Mouse (Mus musculus): ENCODE data around the gene Enah. TPM values are rescaled to one million over a fixed set of nuclear protein-coding genes. Genes with fewer than 3 reads are reported as not detected.

Enah gene
- polyA plus RNA-seq, 1 experiment from 2014 or later: 43.3 TPM

GRCm38 (mm10) chr1:182049813-182050212 lies 30.0 kb upstream of the Enah start:
- 72% methylated on average over 7 of the region's 7 CpGs for WGBS
- peaks cover 7% of the 10 kb centered on the region; the same call in 1 of the 2 replicates for H3K4me1 ChIP-seq
- H3K27me3 ChIP-seq (replicated peaks): no peaks in the 10 kb centered on the region
- no peak overlapping the region for H3K4me3 ChIP-seq
- no peak overlapping the region for H3K27ac ChIP-seq
- no peaks in the 10 kb centered on the region for H3K36me3 ChIP-seq
- no peak for ATAC-seq (ENCODE audit: low FRiP score, low read depth)
- H3K9ac ChIP-seq: no peak overlapping the region
- H3K4me2 ChIP-seq (replicated peaks): no peak overlapping the region
- no peaks in the 10 kb centered on the region for H3K9me3 ChIP-seq

DNA sequence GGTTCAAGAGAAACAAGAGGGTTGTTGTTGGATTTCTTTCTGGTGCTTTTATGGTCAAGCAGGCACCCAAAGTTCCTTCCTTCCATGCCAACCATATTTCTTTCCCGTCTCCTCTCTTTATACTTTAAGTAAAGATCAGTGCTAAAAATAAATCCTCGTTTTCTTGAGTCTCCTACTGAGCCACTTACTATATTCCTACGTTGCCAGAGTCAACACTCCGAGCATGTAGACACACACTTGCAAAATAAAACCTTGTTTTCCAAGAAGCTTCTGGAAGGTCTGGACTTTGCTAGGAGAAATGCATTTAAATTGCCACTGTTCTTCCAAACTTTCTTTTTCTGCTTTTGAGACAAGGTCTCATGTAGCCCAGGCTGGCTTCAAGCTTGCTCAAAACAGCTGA lies 28.3 kb upstream of the Enah start:
- H3K27ac ChIP-seq: no peak overlapping the region
- H3K27me3 ChIP-seq (replicated peaks): no peaks in the 10 kb centered on the region
- H3K9ac ChIP-seq: no peak overlapping the region
- no peak for ATAC-seq (ENCODE audit: low FRiP score, low read depth)
- no peak overlapping the region for H3K4me2 ChIP-seq (replicated peaks)
- H3K9me3 ChIP-seq: no peaks in the 10 kb centered on the region
- WGBS: 88% methylated on average over 4 of the region's 4 CpGs
- H3K4me1 ChIP-seq: peaks cover 7% of the 10 kb centered on the region; the same call in 1 of the 2 replicates
- H3K36me3 ChIP-seq: no peaks in the 10 kb centered on the region
- H3K4me3 ChIP-seq: no peak overlapping the region

DNA sequence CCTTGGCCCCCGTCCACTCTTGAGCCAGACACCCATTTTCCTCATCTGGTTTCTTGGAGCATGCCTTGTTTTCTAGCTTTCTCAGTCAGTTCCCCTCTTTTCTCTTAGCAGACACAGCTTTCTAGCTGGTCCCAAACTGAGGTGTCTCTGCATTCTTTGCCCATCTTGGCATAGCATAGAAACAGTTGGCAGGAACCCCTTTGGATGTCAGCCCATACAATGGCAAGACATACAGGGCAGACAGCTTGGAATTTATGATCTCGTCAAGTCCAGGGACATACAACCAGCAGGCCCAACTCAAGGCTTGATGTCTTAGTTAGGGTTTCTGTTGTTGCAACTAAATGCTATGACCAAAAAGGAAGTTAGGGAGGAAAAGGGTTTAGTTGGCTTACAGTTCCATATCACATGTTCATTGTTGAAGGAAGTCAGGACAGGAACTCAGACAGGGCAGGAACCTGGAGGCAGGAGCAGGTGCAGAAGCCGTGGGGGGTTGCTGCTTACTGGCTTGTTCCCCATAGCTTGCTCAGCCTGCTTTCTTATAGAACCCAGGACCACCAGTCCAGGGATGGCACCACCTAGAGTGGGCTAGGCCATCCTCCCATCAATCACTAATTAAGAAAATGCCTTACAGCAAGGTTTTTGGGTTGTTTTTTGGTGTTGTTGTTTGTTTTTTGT lies 27.4 kb upstream of the Enah start:
- Histone ChIP-seq H3K9me3 (no peaks in the 10 kb centered on the region), H3K27me3 (replicated peaks) (no peaks in the 10 kb centered on the region), H3K36me3 (no peaks in the 10 kb centered on the region), H3K9ac (no peak overlapping the region), H3K4me2 (replicated peaks) (no peak overlapping the region), H3K4me3 (no peak overlapping the region), H3K4me1 (peaks cover 7% of the 10 kb centered on the region; the same call in 1 of the 2 replicates), H3K27ac (no peak overlapping the region)
- ATAC-seq (ENCODE audit: low FRiP score, low read depth): no peak
- 89% methylated on average over 3 of the region's 3 CpGs for WGBS

DNA sequence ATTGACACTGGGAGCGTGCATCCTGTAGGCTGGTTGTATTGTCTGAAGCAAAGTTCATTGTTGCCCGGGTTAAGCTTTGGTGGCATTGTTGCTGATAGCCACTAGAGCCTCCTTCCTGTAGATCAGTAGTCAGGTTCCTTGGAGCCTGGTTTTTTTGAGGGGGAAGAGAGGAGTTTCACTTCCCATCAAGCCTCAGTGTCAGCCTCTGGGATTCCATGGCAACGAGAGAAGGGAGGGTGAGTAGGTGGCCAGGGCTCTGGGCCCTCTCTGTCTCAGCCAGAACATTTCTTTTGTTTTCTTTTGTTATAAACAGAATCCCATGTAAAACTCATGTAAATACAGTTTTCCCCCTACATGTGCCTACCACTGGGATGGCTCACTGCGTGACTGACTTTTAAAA lies 25.4 kb upstream of the Enah start:
- no peak for ATAC-seq (ENCODE audit: low FRiP score, low read depth)
- Histone ChIP-seq H3K9ac (no peak overlapping the region), H3K27ac (no peak overlapping the region), H3K36me3 (no peaks in the 10 kb centered on the region), H3K27me3 (replicated peaks) (no peaks in the 10 kb centered on the region), H3K4me3 (no peak overlapping the region), H3K4me1 (peaks cover 7% of the 10 kb centered on the region; the same call in 1 of the 2 replicates), H3K4me2 (replicated peaks) (no peak overlapping the region), H3K9me3 (no peaks in the 10 kb centered on the region)
- WGBS: 46% methylated on average over 4 of the region's 4 CpGs

DNA sequence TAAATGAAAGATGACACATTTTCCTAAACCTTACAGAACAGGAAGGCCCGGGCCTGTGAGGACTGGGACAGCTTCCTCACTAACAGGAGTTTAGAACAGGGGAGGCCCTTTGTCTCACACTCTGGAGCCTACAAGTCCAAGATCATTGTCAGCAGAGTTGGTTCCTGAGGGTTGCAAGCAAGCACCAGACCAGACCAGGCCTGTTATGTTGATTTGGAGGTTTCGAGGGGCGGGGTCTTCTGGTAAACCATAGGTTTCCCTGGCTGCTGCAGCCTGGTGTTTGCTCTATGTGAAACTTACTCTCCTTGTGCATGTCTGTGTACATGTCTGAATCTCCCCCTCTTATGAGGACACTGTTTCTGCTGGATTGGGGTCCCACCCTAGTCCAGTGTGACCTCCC lies 20.7 kb upstream of the Enah start:
- Histone ChIP-seq H3K4me1 (peaks cover 4% of the 10 kb centered on the region; the same call in 1 of the 2 replicates), H3K4me2 (replicated peaks) (no peak overlapping the region), H3K27ac (no peak overlapping the region), H3K27me3 (replicated peaks) (no peaks in the 10 kb centered on the region), H3K9ac (no peak overlapping the region), H3K4me3 (no peak overlapping the region), H3K36me3 (no peaks in the 10 kb centered on the region), H3K9me3 (no peaks in the 10 kb centered on the region)
- 87% methylated on average over 3 of the region's 3 CpGs for WGBS
- ATAC-seq (ENCODE audit: low FRiP score, low read depth): no peak

GRCm38 (mm10) chr1:182031757-182032156 lies 12.0 kb upstream of the Enah start:
- H3K9ac ChIP-seq: no peak overlapping the region
- H3K4me2 ChIP-seq (replicated peaks): no peak overlapping the region
- no peaks in the 10 kb centered on the region; the same call in 1 of the 2 replicates for H3K4me1 ChIP-seq
- ATAC-seq (ENCODE audit: low FRiP score, low read depth): no peak
- H3K27ac ChIP-seq: no peak overlapping the region
- no peaks in the 10 kb centered on the region for H3K9me3 ChIP-seq
- no peaks in the 10 kb centered on the region for H3K36me3 ChIP-seq
- no peak overlapping the region for H3K4me3 ChIP-seq
- H3K27me3 ChIP-seq (replicated peaks): no peaks in the 10 kb centered on the region

DNA sequence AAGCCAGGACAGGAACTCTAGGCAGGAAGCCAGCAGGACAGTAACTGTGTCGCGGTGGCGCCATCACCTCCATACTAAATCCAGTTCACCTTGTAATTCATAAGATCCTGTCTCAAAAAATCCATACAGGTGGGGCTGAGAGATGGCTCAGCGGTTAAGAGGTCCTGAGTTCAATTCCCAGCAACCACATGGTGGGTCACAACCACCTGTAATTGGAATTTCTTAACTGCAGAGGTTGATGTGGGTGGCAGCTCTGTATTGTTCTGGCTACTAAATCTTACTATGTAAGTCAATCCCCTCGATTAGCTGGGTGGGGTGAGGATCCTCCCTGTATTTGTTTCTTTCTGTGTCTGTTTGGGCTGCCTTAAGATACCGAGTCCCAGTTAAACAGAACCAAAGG lies 11.3 kb upstream of the Enah start:
- H3K4me1 ChIP-seq: no peaks in the 10 kb centered on the region; the same call in 1 of the 2 replicates
- no peaks in the 10 kb centered on the region for H3K9me3 ChIP-seq
- ATAC-seq (ENCODE audit: low FRiP score, low read depth): no peak
- H3K4me3 ChIP-seq: no peak overlapping the region
- H3K27ac ChIP-seq: no peak overlapping the region
- H3K4me2 ChIP-seq (replicated peaks): no peak overlapping the region
- no peaks in the 10 kb centered on the region for H3K36me3 ChIP-seq
- no peaks in the 10 kb centered on the region for H3K27me3 ChIP-seq (replicated peaks)
- 87% methylated on average over 6 of the region's 6 CpGs for WGBS
- no peak overlapping the region for H3K9ac ChIP-seq

GRCm38 (mm10) chr1:182029989-182030649 lies 10.3 kb upstream of the Enah start:
- H3K27me3 ChIP-seq (replicated peaks): no peaks in the 10 kb centered on the region
- ATAC-seq (ENCODE audit: low FRiP score, low read depth): no peak
- H3K4me2 ChIP-seq (replicated peaks): no peak overlapping the region
- H3K4me3 ChIP-seq: no peak overlapping the region
- 73% methylated on average over 5 of the region's 5 CpGs for WGBS
- H3K27ac ChIP-seq: no peak overlapping the region
- H3K9me3 ChIP-seq: no peaks in the 10 kb centered on the region
- H3K9ac ChIP-seq: no peak overlapping the region
- no peaks in the 10 kb centered on the region for H3K36me3 ChIP-seq
- no peaks in the 10 kb centered on the region; the same call in 1 of the 2 replicates for H3K4me1 ChIP-seq

DNA sequence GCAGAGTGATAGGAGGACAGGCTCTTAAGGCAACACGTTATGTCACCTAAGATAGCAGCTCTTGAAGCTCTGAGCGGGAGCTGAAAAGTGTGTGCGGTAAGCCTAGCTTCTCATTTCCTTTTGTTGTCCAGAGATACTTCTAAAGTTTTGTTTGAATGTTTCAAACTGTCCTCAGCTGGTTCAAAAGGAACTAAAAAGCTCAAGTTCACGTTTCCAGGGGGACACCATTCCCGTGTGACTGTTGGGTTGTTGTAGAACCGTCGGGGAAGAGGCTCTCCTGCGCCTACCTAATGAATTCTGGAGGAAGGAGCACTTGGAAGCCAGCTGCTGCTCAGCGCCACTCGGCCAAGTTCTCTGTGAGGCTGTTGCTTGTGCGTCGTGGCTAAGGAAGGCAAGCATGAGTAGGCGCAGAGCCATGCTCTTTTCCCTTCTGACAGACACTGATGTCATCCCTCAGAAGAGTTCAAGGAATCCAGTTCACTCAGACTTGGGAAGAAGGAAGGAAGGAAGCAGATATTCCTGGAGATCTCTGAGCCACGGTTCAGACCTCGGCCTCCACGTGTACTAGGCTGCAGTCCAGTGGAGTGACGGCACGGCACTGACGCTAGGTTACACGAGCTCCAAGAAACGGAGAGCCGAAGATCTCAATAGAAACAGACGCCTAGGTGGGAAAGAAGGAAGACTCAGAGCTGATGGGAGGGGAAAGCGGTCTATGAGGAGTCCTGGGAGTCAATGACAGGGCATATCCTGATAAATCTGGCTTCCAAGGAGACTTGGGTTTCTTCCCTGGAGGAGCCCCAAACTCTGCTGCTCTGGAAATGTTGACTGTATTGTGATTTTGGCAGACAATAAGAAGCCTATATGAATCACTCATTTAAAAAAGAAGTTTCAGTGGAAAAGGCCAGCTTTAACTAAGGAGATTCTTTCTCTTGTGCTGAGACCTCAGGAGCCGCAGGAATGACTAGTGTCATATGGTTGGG lies 8.7 kb upstream of the Enah start:
- WGBS: 90% methylated on average over 25 of the region's 25 CpGs
- H3K27ac ChIP-seq: no peak overlapping the region
- H3K4me3 ChIP-seq: no peak overlapping the region
- no peaks in the 10 kb centered on the region; the same call in 1 of the 2 replicates for H3K4me1 ChIP-seq
- no peak overlapping the region for H3K4me2 ChIP-seq (replicated peaks)
- H3K9ac ChIP-seq: no peak overlapping the region
- no peaks in the 10 kb centered on the region for H3K36me3 ChIP-seq
- H3K9me3 ChIP-seq: no peaks in the 10 kb centered on the region
- H3K27me3 ChIP-seq (replicated peaks): no peaks in the 10 kb centered on the region
- no peak for ATAC-seq (ENCODE audit: low FRiP score, low read depth)

DNA sequence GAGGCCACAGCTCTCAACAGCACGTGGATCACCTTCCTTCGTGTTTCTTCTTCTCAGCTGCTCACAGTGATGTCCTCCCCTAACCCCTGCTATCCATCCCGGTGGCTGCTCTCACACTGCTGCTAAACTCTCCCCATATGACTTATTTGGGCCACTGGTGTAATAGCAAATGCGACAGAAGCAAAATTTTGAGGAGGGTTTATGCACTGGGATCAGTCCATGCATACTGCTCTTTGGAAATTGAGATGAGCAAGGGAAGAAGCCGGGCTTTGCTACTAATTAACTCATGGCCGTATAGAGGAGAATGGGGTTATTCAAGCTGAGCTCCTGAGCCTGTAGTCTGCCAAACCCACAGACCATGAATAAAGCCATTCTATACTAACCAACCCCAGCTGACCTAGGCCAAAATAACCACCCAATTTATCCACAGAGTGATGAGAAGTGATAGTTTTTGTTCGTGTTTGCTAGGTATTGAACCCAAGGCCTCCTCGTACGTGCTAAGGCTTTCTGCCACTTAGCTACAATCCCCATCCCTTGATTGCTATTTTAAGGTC lies 7.7 kb upstream of the Enah start:
- no peaks in the 10 kb centered on the region for H3K36me3 ChIP-seq
- H3K4me2 ChIP-seq (replicated peaks): no peak overlapping the region
- H3K9me3 ChIP-seq: no peaks in the 10 kb centered on the region
- H3K9ac ChIP-seq: no peak overlapping the region
- H3K4me1 ChIP-seq: no peaks in the 10 kb centered on the region; the same call in 1 of the 2 replicates
- no peak overlapping the region for H3K4me3 ChIP-seq
- no peak overlapping the region; the same call in 1 of the 2 replicates for H3K27ac ChIP-seq
- WGBS: 60% methylated on average over 9 of the region's 9 CpGs
- H3K27me3 ChIP-seq (replicated peaks): no peaks in the 10 kb centered on the region
- ATAC-seq (ENCODE audit: low FRiP score, low read depth): no peak

DNA sequence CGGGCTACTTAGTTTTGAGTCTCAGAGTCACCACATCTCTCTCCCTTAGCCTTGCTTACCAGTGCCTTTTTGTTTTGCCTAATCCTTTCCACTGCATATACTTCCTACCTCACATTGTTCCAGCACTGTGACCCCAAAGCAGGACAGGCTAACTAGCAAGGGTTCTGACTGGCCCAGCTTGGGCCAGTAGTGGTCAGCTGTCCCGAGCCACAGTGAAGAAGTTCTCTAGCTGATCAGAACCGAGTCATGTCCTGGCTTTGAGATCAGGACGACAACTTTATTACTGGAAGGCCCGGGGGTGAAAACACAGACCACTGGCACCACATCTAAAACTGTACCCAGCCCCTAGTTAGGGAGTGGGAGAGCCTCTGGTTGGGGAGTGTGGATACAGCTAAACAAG lies 7.0 kb upstream of the Enah start:
- 82% methylated on average over 5 of the region's 5 CpGs for WGBS
- Histone ChIP-seq H3K4me3 (no peak overlapping the region), H3K9me3 (no peaks in the 10 kb centered on the region), H3K9ac (no peak overlapping the region), H3K4me1 (no peaks in the 10 kb centered on the region; the same call in 1 of the 2 replicates), H3K27ac (no peak overlapping the region), H3K36me3 (no peaks in the 10 kb centered on the region), H3K4me2 (replicated peaks) (no peak overlapping the region), H3K27me3 (replicated peaks) (no peaks in the 10 kb centered on the region)
- ATAC-seq (ENCODE audit: low FRiP score, low read depth): no peak

- Histone ChIP-seq H3K27me3 (replicated peaks) (no peaks in the 10 kb centered on the region), H3K27ac (no peak overlapping the region), H3K4me2 (replicated peaks) (no peak overlapping the region), H3K9ac (no peak overlapping the region), H3K4me3 (no peak overlapping the region), H3K36me3 (no peaks in the 10 kb centered on the region), H3K9me3 (no peaks in the 10 kb centered on the region), H3K4me1 (peaks cover 5% of the 10 kb centered on the region; the same call in 1 of the 2 replicates)
- ATAC-seq (ENCODE audit: low FRiP score, low read depth): no peak
- WGBS: 67% methylated on average over 7 of the region's 7 CpGs
Measured at GRCm38 (mm10) chr1:182026120-182026519, 6.3 kb upstream of the Enah start.

Data from neural tube, embryonic 12.5 days (tissue).